Mouse (Mus musculus): ENCODE measurements around the gene Brk1. TPM values are rescaled to one million over a fixed set of nuclear protein-coding genes. Genes with fewer than 3 reads are reported as not detected.

The Brk1 gene
- polyA plus RNA-seq, 1 experiment from 2014 or later = 224 TPM

GRCm38 (mm10) chr6:113653551-113653950 lies 49.0 kb downstream of the Brk1 start:
- Histone ChIP-seq H3K4me1 (no peaks in the 10 kb centered on the region), H3K4me2 (no peak overlapping the region), H3K27ac (no peak overlapping the region), H3K9ac (no peak overlapping the region), H3K9me3 (no peaks in the 10 kb centered on the region), H3K27me3 (replicated peaks) (no peaks in the 10 kb centered on the region), H3K4me3 (no peak overlapping the region), H3K36me3 (replicated peaks) (no peaks in the 10 kb centered on the region)
- 90% methylated on average over 7 of the region's 7 CpGs for WGBS
- ATAC-seq (replicated peaks) = no peak

- 80% methylated on average over 8 of the region's 8 CpGs for WGBS
- Histone ChIP-seq H3K36me3 (replicated peaks) (no peaks in the 10 kb centered on the region), H3K9ac (no peak overlapping the region), H3K4me1 (no peaks in the 10 kb centered on the region), H3K4me2 (no peak overlapping the region), H3K9me3 (no peaks in the 10 kb centered on the region), H3K4me3 (no peak overlapping the region), H3K27me3 (replicated peaks) (no peaks in the 10 kb centered on the region), H3K27ac (no peak overlapping the region)
- no peak for ATAC-seq (replicated peaks)
Measured at GRCm38 (mm10) chr6:113654102-113654501, 49.5 kb downstream of the Brk1 start.

- Histone ChIP-seq H3K4me1 (no peaks in the 10 kb centered on the region), H3K27me3 (replicated peaks) (no peaks in the 10 kb centered on the region), H3K4me2 (no peak overlapping the region), H3K4me3 (no peak overlapping the region), H3K36me3 (replicated peaks) (no peaks in the 10 kb centered on the region), H3K27ac (no peak overlapping the region), H3K9ac (no peak overlapping the region), H3K9me3 (no peaks in the 10 kb centered on the region)
- WGBS = 86% methylated on average over 16 of the region's 16 CpGs
- ATAC-seq (replicated peaks) = no peak
Measured at GRCm38 (mm10) chr6:113654753-113655397, 50.3 kb downstream of the Brk1 start.

- no peaks in the 10 kb centered on the region for H3K27me3 ChIP-seq (replicated peaks)
- H3K27ac ChIP-seq = no peak overlapping the region
- no peak overlapping the region for H3K4me3 ChIP-seq
- H3K9me3 ChIP-seq = no peaks in the 10 kb centered on the region
- H3K4me2 ChIP-seq = no peak overlapping the region
- no peak for ATAC-seq (replicated peaks)
- H3K9ac ChIP-seq = no peak overlapping the region
- WGBS = 93% methylated on average over 3 of the region's 3 CpGs
- H3K36me3 ChIP-seq (replicated peaks) = no peaks in the 10 kb centered on the region
- H3K4me1 ChIP-seq = no peaks in the 10 kb centered on the region
Measured at GRCm38 (mm10) chr6:113655475-113655874, 50.9 kb downstream of the Brk1 start.

- Histone ChIP-seq H3K36me3 (replicated peaks) (no peaks in the 10 kb centered on the region), H3K9me3 (no peaks in the 10 kb centered on the region), H3K4me3 (no peak overlapping the region), H3K9ac (no peak overlapping the region), H3K27me3 (replicated peaks) (no peaks in the 10 kb centered on the region), H3K4me1 (no peaks in the 10 kb centered on the region), H3K27ac (no peak overlapping the region), H3K4me2 (no peak overlapping the region)
- WGBS = 80% methylated on average over 6 of the region's 6 CpGs
- ATAC-seq (replicated peaks) = no peak
Measured at GRCm38 (mm10) chr6:113656847-113657246, 52.3 kb downstream of the Brk1 start.

GRCm38 (mm10) chr6:113658226-113658625 lies 53.7 kb downstream of the Brk1 start:
- 70% methylated on average over 3 of the region's 3 CpGs for WGBS

GRCm38 (mm10) chr6:113659648-113660491 lies 55.3 kb downstream of the Brk1 start:
- 72% methylated on average over 8 of the region's 8 CpGs for WGBS
- H3K27ac ChIP-seq = no peak overlapping the region
- ATAC-seq (replicated peaks) = no peak
- no peak overlapping the region for H3K9ac ChIP-seq
- no peak overlapping the region for H3K4me2 ChIP-seq
- 0 out of 2 replicates have a peak, but pooled peaks cover 3% of the 10 kb centered on the region for H3K9me3 ChIP-seq
- H3K36me3 ChIP-seq (replicated peaks) = no peaks in the 10 kb centered on the region
- no peak overlapping the region for H3K4me3 ChIP-seq
- no peaks in the 10 kb centered on the region for H3K4me1 ChIP-seq
- no peaks in the 10 kb centered on the region for H3K27me3 ChIP-seq (replicated peaks)

More at GRCm38 (mm10) chr6:113658226-113658625, 53.7 kb downstream of the Brk1 start:
- Histone ChIP-seq H3K9me3 (0 out of 2 replicates have a peak, but pooled peaks cover 3% of the 10 kb centered on the region), H3K27me3 (replicated peaks) (no peaks in the 10 kb centered on the region), H3K4me1 (no peaks in the 10 kb centered on the region), H3K36me3 (replicated peaks) (no peaks in the 10 kb centered on the region), H3K4me2 (no peak overlapping the region), H3K4me3 (no peak overlapping the region), H3K27ac (no peak overlapping the region), H3K9ac (no peak overlapping the region)
- no peak for ATAC-seq (replicated peaks)

GRCm38 (mm10) chr6:113660492-113661352 lies 56.1 kb downstream of the Brk1 start:
- H3K9me3 ChIP-seq = 0 out of 2 replicates have a peak, but pooled peaks cover 3% of the 10 kb centered on the region
- H3K27ac ChIP-seq = no peak overlapping the region
- no peak overlapping the region for H3K4me3 ChIP-seq
- no peaks in the 10 kb centered on the region for H3K36me3 ChIP-seq (replicated peaks)
- H3K4me2 ChIP-seq = no peak overlapping the region
- H3K27me3 ChIP-seq (replicated peaks) = no peaks in the 10 kb centered on the region
- WGBS = 70% methylated on average over 14 of the region's 14 CpGs
- no peaks in the 10 kb centered on the region for H3K4me1 ChIP-seq
- H3K9ac ChIP-seq = no peak overlapping the region
- ATAC-seq (replicated peaks) = no peak

- no peak overlapping the region for H3K9ac ChIP-seq
- no peaks in the 10 kb centered on the region for H3K27me3 ChIP-seq (replicated peaks)
- no peak for ATAC-seq (replicated peaks)
- H3K4me1 ChIP-seq = no peaks in the 10 kb centered on the region
- no peaks in the 10 kb centered on the region for H3K36me3 ChIP-seq (replicated peaks)
- 0 out of 2 replicates have a peak, but pooled peaks cover 3% of the 10 kb centered on the region for H3K9me3 ChIP-seq
- H3K4me3 ChIP-seq = no peak overlapping the region
- WGBS = 69% methylated on average over 12 of the region's 12 CpGs
- no peak overlapping the region for H3K27ac ChIP-seq
- no peak overlapping the region for H3K4me2 ChIP-seq
Measured at GRCm38 (mm10) chr6:113661353-113662241, 57.0 kb downstream of the Brk1 start.

- Histone ChIP-seq H3K9me3 (0 out of 2 replicates have a peak, but pooled peaks cover 3% of the 10 kb centered on the region), H3K4me1 (no peaks in the 10 kb centered on the region), H3K4me3 (no peak overlapping the region), H3K4me2 (no peak overlapping the region), H3K27ac (no peak overlapping the region), H3K36me3 (replicated peaks) (no peaks in the 10 kb centered on the region), H3K9ac (no peak overlapping the region), H3K27me3 (replicated peaks) (no peaks in the 10 kb centered on the region)
- no peak for ATAC-seq (replicated peaks)
- WGBS = 92% methylated on average over 8 of the region's 8 CpGs
Measured at GRCm38 (mm10) chr6:113662964-113663700, 58.6 kb downstream of the Brk1 start.

- ATAC-seq (replicated peaks) = no peak
- 0 out of 2 replicates have a peak, but pooled peaks cover 3% of the 10 kb centered on the region for H3K9me3 ChIP-seq
- no peaks in the 10 kb centered on the region for H3K4me1 ChIP-seq
- H3K4me3 ChIP-seq = no peak overlapping the region
- WGBS = 92% methylated on average over 7 of the region's 7 CpGs
- no peak overlapping the region for H3K9ac ChIP-seq
- H3K27ac ChIP-seq = no peak overlapping the region
- H3K27me3 ChIP-seq (replicated peaks) = no peaks in the 10 kb centered on the region
- no peak overlapping the region for H3K4me2 ChIP-seq
- no peaks in the 10 kb centered on the region for H3K36me3 ChIP-seq (replicated peaks)
Measured at GRCm38 (mm10) chr6:113664305-113664704, 59.7 kb downstream of the Brk1 start.

Data from midbrain, embryonic 15.5 days (tissue).